Mouse (Mus musculus) hindbrain, embryonic 16.5 days (tissue): ENCODE measurements around the gene H2afy. TPM values are rescaled to one million over a fixed set of nuclear protein-coding genes. Genes with fewer than 3 reads are reported as not detected.

Experiments used
- ATAC-seq: fragments of 200-750 bp; cut with Nextera tagmentation; 2 replicates; pipeline ENCODE4 v1.8.0; 2017; ENCODE audit warnings: moderate TSS enrichment, moderate library complexity
- H3K27ac ChIP-seq: fragments of 300-500 bp; sonication (generic); 2 replicates; pipeline ENCODE4 v1.5.1; 2014; ENCODE audit warnings: low read depth, mild to moderate bottlenecking, control low read depth, low read length, moderate library complexity
- H3K27me3 ChIP-seq: fragments of 300-500 bp; sonication (generic); replicated peaks from 2 replicates; pipeline ENCODE4 v1.6.1; 2014; ENCODE audit warnings: low read length; ENCODE audit not compliant: control insufficient read depth, insufficient read depth
- H3K36me3 ChIP-seq: fragments of 300-500 bp; sonication (generic); 2 replicates; pipeline ENCODE4 v1.6.1; 2014; ENCODE audit warnings: mild to moderate bottlenecking, low read length, moderate library complexity, mixed read lengths; ENCODE audit not compliant: control insufficient read depth, insufficient read depth
- H3K4me1 ChIP-seq: fragments of 300-500 bp; sonication (generic); 2 replicates; pipeline ENCODE4 v1.6.1; 2014; ENCODE audit warnings: low read depth, low read length; ENCODE audit not compliant: control insufficient read depth, insufficient read depth
- H3K4me2 ChIP-seq: fragments of 300-500 bp; sonication (generic); 2 replicates; pipeline ENCODE4 v1.6.1; 2014; ENCODE audit warnings: mild to moderate bottlenecking, low read length, control low read depth, moderate library complexity
- H3K4me3 ChIP-seq: fragments of 300-500 bp; sonication (generic); 2 replicates; pipeline ENCODE4 v1.5.1; 2014; ENCODE audit warnings: mild to moderate bottlenecking, low read length, control low read depth, moderate library complexity
- H3K9ac ChIP-seq: fragments of 300-500 bp; sonication (generic); 2 replicates; pipeline ENCODE4 v1.6.1; 2014; ENCODE audit warnings: low read depth, mild to moderate bottlenecking, control low read depth, low read length, moderate library complexity
- H3K9me3 ChIP-seq: fragments of 300-500 bp; sonication (generic); 2 replicates; pipeline ENCODE4 v1.6.1; 2014; ENCODE audit warnings: mild to moderate bottlenecking, low read length, moderate library complexity; ENCODE audit not compliant: control insufficient read depth
- WGBS: fragments of 180-500 bp; shearing (Covaris S2); extraction: QIAGEN DNeasy Blood & Tissue Kit; methylation state at CpG from one replicate; pipeline ENCODE4 v1.1.7; 2014; 5-methylcytosine and 5-hydroxymethylcytosine counted together
- polyA plus RNA-seq: library from polyadenylated mRNA; unstranded; fragments of >200 nt; fragmentation: Nextera tagmentation; extraction: Ambion mirVana; gene quantifications from 2 replicates; pipeline ENCODE4 v1.2.1, GENCODE M21; 2015

Gene H2afy
- polyA plus RNA-seq, 1 experiment from 2014 or later = 239 TPM

DNA sequence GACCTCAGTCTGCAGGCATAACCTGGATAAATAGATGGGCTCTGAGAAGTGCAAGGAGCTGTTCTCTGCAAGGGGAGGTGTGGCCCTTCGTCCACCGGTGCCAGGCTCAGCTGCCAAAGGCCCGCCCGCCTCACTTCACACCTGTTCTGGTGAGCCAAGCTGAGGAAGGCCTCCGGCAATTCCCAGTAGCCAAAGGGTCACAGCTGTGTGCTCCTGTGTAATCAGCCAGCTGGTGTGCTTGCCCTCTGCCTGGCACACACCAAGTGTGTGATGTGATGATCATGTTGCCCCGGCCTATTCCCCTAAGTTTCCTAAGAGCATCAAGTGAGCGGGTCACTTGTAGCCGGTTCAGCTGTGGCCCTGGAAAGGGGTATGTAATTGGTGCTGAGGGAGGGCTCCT, 60.2 kb downstream of the H2afy start:
- H3K4me2 ChIP-seq = no peak overlapping the region
- 88% methylated on average over 8 of the region's 8 CpGs for WGBS

DNA sequence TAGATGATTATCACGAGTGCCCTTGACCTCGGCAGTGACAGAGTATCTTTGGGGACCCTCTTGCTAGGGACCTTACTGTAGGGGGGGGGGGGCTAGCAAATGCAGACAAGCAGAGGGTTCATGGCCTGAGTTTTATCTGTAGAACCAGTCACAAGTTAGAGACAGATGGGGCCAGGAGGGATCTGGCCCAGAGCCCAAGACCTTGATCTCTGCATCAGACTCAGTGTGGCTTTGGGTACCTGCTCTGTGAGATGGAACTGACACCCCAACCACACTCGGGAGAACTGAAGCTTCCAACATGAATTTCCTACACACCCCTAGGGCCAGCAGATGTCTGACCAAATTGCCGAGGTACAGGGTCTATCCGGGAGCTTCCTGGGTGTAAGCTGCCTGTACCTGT, 63.0 kb downstream of the H2afy start:
- 75% methylated on average over 5 of the region's 5 CpGs for WGBS
- Histone ChIP-seq H3K4me1 (peaks cover 7% of the 10 kb centered on the region), H3K4me2 (no peak overlapping the region), H3K27me3 (no peaks in the 10 kb centered on the region), H3K4me3 (no peak overlapping the region), H3K36me3 (peaks cover 3% of the 10 kb centered on the region; the same call in 1 of the 2 replicates), H3K27ac (no peak overlapping the region), H3K9ac (no peak overlapping the region), H3K9me3 (no peaks in the 10 kb centered on the region)
- ATAC-seq = no peak

More for the DNA sequence above, 60.2 kb downstream of the H2afy start:
- Histone ChIP-seq H3K36me3 (peaks cover 16% of the 10 kb centered on the region), H3K27me3 (no peaks in the 10 kb centered on the region), H3K9ac (no peak overlapping the region), H3K4me3 (no peak overlapping the region), H3K27ac (no peak overlapping the region), H3K9me3 (no peaks in the 10 kb centered on the region), H3K4me1 (peaks cover 4% of the 10 kb centered on the region)
- no peak for ATAC-seq

DNA sequence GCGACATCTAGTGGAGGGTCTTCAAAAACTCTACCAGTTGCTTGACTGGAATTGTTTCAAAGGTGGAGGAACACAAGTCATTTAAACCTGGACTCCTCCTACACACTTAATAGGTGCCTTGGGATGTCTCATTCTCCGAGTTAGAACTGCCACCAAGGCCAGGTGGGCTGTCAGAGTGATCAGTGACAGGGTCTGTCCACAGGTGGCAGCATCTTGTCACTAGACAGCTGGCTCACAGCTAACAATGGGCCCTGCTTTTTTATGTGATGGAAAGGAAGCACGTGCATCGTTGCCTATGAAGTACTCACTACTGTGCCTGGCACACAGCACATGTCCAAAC, 63.9 kb downstream of the H2afy start:
- H3K4me3 ChIP-seq = no peak overlapping the region
- no peak overlapping the region for H3K4me2 ChIP-seq
- H3K27me3 ChIP-seq = no peaks in the 10 kb centered on the region
- H3K9ac ChIP-seq = no peak overlapping the region
- peaks cover 3% of the 10 kb centered on the region; the same call in 1 of the 2 replicates for H3K36me3 ChIP-seq
- no peak overlapping the region; the same call in 1 of the 2 replicates for H3K27ac ChIP-seq
- peaks cover 7% of the 10 kb centered on the region for H3K4me1 ChIP-seq
- 27% methylated on average over 4 of the region's 4 CpGs for WGBS
- peak; percentile 21; the same call in 1 of the 2 replicates for ATAC-seq
- no peaks in the 10 kb centered on the region for H3K9me3 ChIP-seq

DNA sequence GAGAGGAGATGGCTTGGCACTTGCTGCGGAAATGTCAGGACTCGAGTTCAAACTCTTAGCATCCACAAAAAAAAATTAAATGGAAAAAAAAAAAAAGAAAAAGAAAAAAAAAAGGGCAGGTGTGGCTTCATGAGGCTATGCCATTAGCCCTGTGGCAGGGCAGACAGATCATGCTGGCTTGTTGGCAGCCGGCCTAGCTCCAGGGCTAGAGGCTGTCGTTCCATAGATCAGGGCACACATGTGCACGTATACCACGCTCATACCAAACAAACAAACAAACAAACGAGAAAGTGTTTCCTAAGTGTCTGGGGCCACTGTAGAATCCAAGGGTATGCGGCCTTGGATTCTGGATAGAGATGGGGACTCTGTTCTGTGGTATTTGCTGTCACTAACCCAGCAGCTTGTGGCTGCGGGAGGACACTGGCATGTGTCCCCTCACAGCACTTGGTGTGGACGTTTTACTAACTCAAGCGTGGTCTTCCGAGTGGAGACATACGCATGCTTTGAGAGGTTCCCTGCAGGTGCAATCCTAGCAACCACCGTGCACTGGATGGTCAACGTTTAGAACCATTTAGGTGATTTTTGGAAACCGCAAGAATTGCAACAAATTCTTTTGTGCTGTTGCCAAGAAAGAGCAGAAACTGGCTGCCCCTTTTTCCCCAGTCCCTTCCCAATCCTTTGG, 64.4 kb downstream of the H2afy start:
- H3K4me2 ChIP-seq = no peak overlapping the region
- ATAC-seq = peak; percentile 34; the same call in 1 of the 2 replicates
- peaks cover 3% of the 10 kb centered on the region; the same call in 1 of the 2 replicates for H3K36me3 ChIP-seq
- H3K9me3 ChIP-seq = no peaks in the 10 kb centered on the region
- H3K27me3 ChIP-seq = no peaks in the 10 kb centered on the region
- H3K4me3 ChIP-seq = no peak overlapping the region
- whole genome bisulfite sequencing = 57% methylated on average over 16 of the region's 16 CpGs
- peak overlapping the region; percentile 63 for H3K27ac ChIP-seq
- H3K9ac ChIP-seq = 0 out of 2 replicates have a peak overlapping the region, but pooled peaks have one; percentile 9
- H3K4me1 ChIP-seq = peaks cover 7% of the 10 kb centered on the region

- H3K9ac ChIP-seq = no peak overlapping the region
- WGBS = 70% methylated on average over 6 of the region's 6 CpGs
- H3K4me2 ChIP-seq = no peak overlapping the region
- ATAC-seq = no peak
- no peaks in the 10 kb centered on the region for H3K9me3 ChIP-seq
- H3K27ac ChIP-seq = no peak overlapping the region
- H3K27me3 ChIP-seq = no peaks in the 10 kb centered on the region
- H3K4me1 ChIP-seq = peaks cover 7% of the 10 kb centered on the region
- H3K36me3 ChIP-seq = peaks cover 3% of the 10 kb centered on the region; the same call in 1 of the 2 replicates
- H3K4me3 ChIP-seq = no peak overlapping the region
Observed at GRCm38 (mm10) chr13:56069643-56070042, 66.5 kb downstream of the H2afy start.

DNA sequence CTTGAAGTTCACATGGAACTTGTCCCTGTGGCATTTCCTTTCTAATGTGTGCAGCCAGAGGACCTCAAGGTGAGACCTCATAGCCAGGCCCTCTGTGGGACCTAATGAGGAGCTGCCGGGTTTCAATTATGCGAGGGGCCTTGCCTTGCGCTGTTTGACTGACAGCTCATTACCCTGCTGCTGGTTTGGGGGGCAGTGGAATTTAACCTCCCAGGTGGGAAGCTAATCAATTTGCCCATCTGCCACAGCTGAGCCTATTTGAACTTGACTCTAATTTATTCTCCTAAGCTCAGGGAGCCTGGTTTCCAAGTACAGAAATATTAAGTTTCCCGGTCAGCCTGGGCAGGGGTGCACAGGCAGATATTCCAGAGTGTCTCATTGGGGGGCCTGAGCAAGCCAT, 67.6 kb downstream of the H2afy start:
- no peak overlapping the region for H3K9ac ChIP-seq
- H3K4me3 ChIP-seq = no peak overlapping the region
- no peak overlapping the region for H3K27ac ChIP-seq
- WGBS = 26% methylated on average over 4 of the region's 4 CpGs
- no peaks in the 10 kb centered on the region for H3K27me3 ChIP-seq
- H3K9me3 ChIP-seq = no peaks in the 10 kb centered on the region
- no peak overlapping the region for H3K4me2 ChIP-seq
- H3K4me1 ChIP-seq = peaks cover 7% of the 10 kb centered on the region
- H3K36me3 ChIP-seq = no peaks in the 10 kb centered on the region
- ATAC-seq = no peak

DNA sequence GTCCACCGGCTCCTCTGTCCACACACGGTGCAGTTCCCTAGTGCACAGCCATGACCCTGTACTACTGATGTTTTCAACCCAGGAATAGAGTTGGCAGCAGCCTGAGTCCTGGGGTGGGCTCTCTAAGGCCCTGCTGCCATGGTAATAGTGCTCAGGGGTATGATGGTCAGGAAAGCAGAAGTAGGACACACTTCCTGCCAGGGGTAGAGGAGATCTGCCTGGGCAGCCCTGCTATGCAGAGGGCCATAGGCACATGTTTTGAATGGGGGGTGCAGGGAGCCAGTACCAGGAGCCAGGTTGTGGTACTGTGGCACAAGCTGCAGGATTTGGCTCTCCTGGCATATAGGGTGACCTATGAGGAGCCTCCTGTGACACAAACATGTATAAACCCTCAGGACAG, 69.3 kb downstream of the H2afy start:
- no peaks in the 10 kb centered on the region for H3K27me3 ChIP-seq
- 79% methylated on average over 2 of the region's 2 CpGs for WGBS
- no peak for ATAC-seq
- H3K36me3 ChIP-seq = no peaks in the 10 kb centered on the region
- peaks cover 6% of the 10 kb centered on the region for H3K4me1 ChIP-seq
- H3K27ac ChIP-seq = no peak overlapping the region
- H3K9ac ChIP-seq = no peak overlapping the region
- H3K9me3 ChIP-seq = no peaks in the 10 kb centered on the region
- H3K4me3 ChIP-seq = no peak overlapping the region
- H3K4me2 ChIP-seq = no peak overlapping the region

DNA sequence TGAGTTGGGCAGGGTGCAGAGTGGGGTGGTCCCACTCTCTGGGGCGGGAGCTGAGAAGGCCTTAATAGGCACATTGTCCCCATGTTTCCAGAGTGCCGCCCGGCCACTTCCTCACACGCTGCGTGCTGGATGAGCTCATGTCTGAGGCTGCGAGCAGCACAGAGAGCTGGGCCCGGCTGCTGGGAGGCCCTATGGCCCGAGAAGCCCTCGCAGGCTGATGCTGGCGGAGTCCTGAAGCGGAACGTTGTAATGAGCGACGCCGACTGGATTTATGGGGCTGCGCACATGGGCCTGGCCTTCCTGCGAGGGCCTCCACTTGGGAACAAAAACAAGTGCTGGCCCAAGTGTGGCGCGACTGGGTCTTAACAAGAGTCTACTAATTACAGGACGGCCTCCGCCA, 70.0 kb downstream of the H2afy start:
- peaks cover 3% of the 10 kb centered on the region; the same call in 1 of the 2 replicates for H3K4me1 ChIP-seq
- no peak for ATAC-seq
- H3K36me3 ChIP-seq = no peaks in the 10 kb centered on the region
- no peaks in the 10 kb centered on the region for H3K9me3 ChIP-seq
- no peaks in the 10 kb centered on the region for H3K27me3 ChIP-seq
- H3K4me3 ChIP-seq = no peak overlapping the region
- H3K4me2 ChIP-seq = no peak overlapping the region
- 71% methylated on average over 21 of the region's 21 CpGs for WGBS
- no peak overlapping the region for H3K27ac ChIP-seq
- no peak overlapping the region for H3K9ac ChIP-seq

DNA sequence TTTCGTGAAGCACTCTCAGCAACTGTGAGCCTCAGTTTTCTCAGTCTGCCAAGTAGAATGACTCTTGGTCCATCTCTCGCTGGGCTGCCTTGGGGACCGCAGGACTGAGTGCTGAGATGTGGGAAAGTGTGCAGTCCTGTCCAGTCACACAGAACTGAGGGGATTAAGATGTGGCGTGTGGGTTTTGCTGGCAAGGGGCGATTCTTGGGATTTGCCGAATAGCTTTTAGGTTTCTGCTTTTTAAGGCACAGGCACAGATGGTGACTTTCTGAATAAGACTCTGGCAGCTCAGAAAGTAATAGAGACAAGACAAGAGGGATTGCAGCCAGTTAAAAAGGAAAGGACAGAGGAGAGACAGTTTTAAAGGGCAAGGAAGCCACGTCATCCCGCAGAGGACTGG, 78.4 kb downstream of the H2afy start:
- Histone ChIP-seq H3K27me3 (no peaks in the 10 kb centered on the region), H3K9ac (no peak overlapping the region), H3K4me1 (peaks cover 3% of the 10 kb centered on the region; the same call in 1 of the 2 replicates), H3K27ac (no peak overlapping the region), H3K36me3 (no peaks in the 10 kb centered on the region), H3K9me3 (no peaks in the 10 kb centered on the region), H3K4me3 (no peak overlapping the region), H3K4me2 (no peak overlapping the region)
- WGBS = 84% methylated on average over 8 of the region's 8 CpGs
- no peak for ATAC-seq
